Mouse (Mus musculus) intestine, embryonic 15.5 days (tissue): ENCODE results near the gene Fgf13. TPM values are rescaled to one million over a fixed set of nuclear protein-coding genes. Genes with fewer than 3 reads are reported as not detected.

Experiments used
- ATAC-seq: fragments of 200-750 bp; cut with Nextera tagmentation; 2 replicates; pipeline ENCODE4 v1.8.0; 2017; ENCODE audit warnings: moderate TSS enrichment, moderate library complexity
- H3K27ac ChIP-seq: fragments of 300-500 bp; sonication (generic); 2 replicates; pipeline ENCODE4 v1.5.1; 2015; ENCODE audit warnings: mild to moderate bottlenecking, inconsistent platforms
- H3K27me3 ChIP-seq: fragments of 300-500 bp; sonication (generic); replicated peaks from 2 replicates; pipeline ENCODE4 v1.6.1; 2015; ENCODE audit warnings: inconsistent platforms
- H3K36me3 ChIP-seq: fragments of 300-500 bp; sonication (generic); 2 replicates; pipeline ENCODE4 v1.6.1; 2015; ENCODE audit warnings: inconsistent platforms
- H3K4me1 ChIP-seq: fragments of 300-500 bp; sonication (generic); replicated peaks from 2 replicates; pipeline ENCODE4 v1.6.1; 2015; ENCODE audit warnings: inconsistent platforms
- H3K4me2 ChIP-seq: fragments of 300-500 bp; sonication (generic); replicated peaks from 2 replicates; pipeline ENCODE4 v1.6.1; 2015; ENCODE audit warnings: mild to moderate bottlenecking, inconsistent platforms
- H3K4me3 ChIP-seq: fragments of 300-500 bp; sonication (generic); replicated peaks from 2 replicates; pipeline ENCODE4 v1.5.1; 2015; ENCODE audit warnings: inconsistent platforms
- H3K9ac ChIP-seq: fragments of 300-500 bp; sonication (generic); 2 replicates; pipeline ENCODE4 v1.6.1; 2015; ENCODE audit warnings: inconsistent platforms
- H3K9me3 ChIP-seq: fragments of 300-500 bp; sonication (generic); 2 replicates; pipeline ENCODE4 v1.6.1; 2016; ENCODE audit warnings: inconsistent platforms
- WGBS: fragments of 180-500 bp; shearing (Covaris S2); methylation state at CpG from one replicate; pipeline ENCODE4 v1.1.7; 2015; 5-methylcytosine and 5-hydroxymethylcytosine counted together
- polyA plus RNA-seq: library from polyadenylated mRNA; unstranded; fragments of >200 nt; fragmentation: Nextera tagmentation; extraction: Ambion mirVana; gene quantifications from 2 replicates; pipeline ENCODE4 v1.2.1, GENCODE M21; 2015

The Fgf13 gene
- polyA plus RNA-seq, 1 experiment from 2014 or later, result 30.8 TPM

- no peak overlapping the region for H3K4me2 ChIP-seq
- no peak overlapping the region for H3K9ac ChIP-seq
- H3K9me3 ChIP-seq, result no peaks in the 10 kb centered on the region
- H3K27ac ChIP-seq, result no peak overlapping the region
- WGBS, result 71% methylated on average over 2 of the region's 2 CpGs
- H3K27me3 ChIP-seq, result no peaks in the 10 kb centered on the region
- no peaks in the 10 kb centered on the region for H3K4me1 ChIP-seq
- H3K36me3 ChIP-seq, result no peaks in the 10 kb centered on the region
- ATAC-seq, result no peak
- H3K4me3 ChIP-seq, result no peak overlapping the region
Observed at GRCm38 (mm10) chrX:59402596-59403285, 165.1 kb downstream of the Fgf13 start.

- Histone ChIP-seq H3K9me3 (no peaks in the 10 kb centered on the region), H3K9ac (no peak overlapping the region), H3K27ac (no peak overlapping the region), H3K27me3 (no peaks in the 10 kb centered on the region), H3K4me3 (no peak overlapping the region), H3K36me3 (no peaks in the 10 kb centered on the region), H3K4me2 (no peak overlapping the region), H3K4me1 (no peaks in the 10 kb centered on the region)
- 84% methylated on average over 3 of the region's 3 CpGs for WGBS
- no peak for ATAC-seq
Observed at GRCm38 (mm10) chrX:59290916-59291411, 276.9 kb downstream of the Fgf13 start.

GRCm38 (mm10) chrX:59251576-59251975 lies 316.3 kb downstream of the Fgf13 start:
- no peaks in the 10 kb centered on the region for H3K36me3 ChIP-seq
- no peak overlapping the region for H3K9ac ChIP-seq
- no peaks in the 10 kb centered on the region for H3K4me1 ChIP-seq
- ATAC-seq, result no peak
- H3K4me3 ChIP-seq, result no peak overlapping the region
- H3K27ac ChIP-seq, result no peak overlapping the region
- H3K4me2 ChIP-seq, result no peak overlapping the region
- no peaks in the 10 kb centered on the region for H3K9me3 ChIP-seq
- no peaks in the 10 kb centered on the region for H3K27me3 ChIP-seq

- H3K4me3 ChIP-seq, result no peak overlapping the region
- no peak overlapping the region for H3K27ac ChIP-seq
- no peaks in the 10 kb centered on the region for H3K9me3 ChIP-seq
- no peak for ATAC-seq
- WGBS, result 69% methylated on average over 3 of the region's 3 CpGs
- H3K9ac ChIP-seq, result no peak overlapping the region
- H3K4me1 ChIP-seq, result no peaks in the 10 kb centered on the region
- H3K4me2 ChIP-seq, result no peak overlapping the region
- H3K27me3 ChIP-seq, result no peaks in the 10 kb centered on the region
- no peaks in the 10 kb centered on the region for H3K36me3 ChIP-seq
Observed at GRCm38 (mm10) chrX:59243752-59244151, 324.1 kb downstream of the Fgf13 start.

- WGBS, result 86% methylated on average over 3 of the region's 3 CpGs
- no peak for ATAC-seq
Observed at GRCm38 (mm10) chrX:59243176-59243575, 324.7 kb downstream of the Fgf13 start.

GRCm38 (mm10) chrX:59241460-59241747 lies 326.5 kb downstream of the Fgf13 start:
- H3K9ac ChIP-seq, result no peak overlapping the region
- H3K36me3 ChIP-seq, result no peaks in the 10 kb centered on the region
- ATAC-seq, result no peak
- H3K27ac ChIP-seq, result no peak overlapping the region
- H3K4me2 ChIP-seq, result no peak overlapping the region
- H3K27me3 ChIP-seq, result no peaks in the 10 kb centered on the region
- H3K9me3 ChIP-seq, result no peaks in the 10 kb centered on the region
- H3K4me1 ChIP-seq, result no peaks in the 10 kb centered on the region
- H3K4me3 ChIP-seq, result no peak overlapping the region

More at GRCm38 (mm10) chrX:59243176-59243575, 324.7 kb downstream of the Fgf13 start:
- Histone ChIP-seq H3K4me1 (no peaks in the 10 kb centered on the region), H3K4me3 (no peak overlapping the region), H3K4me2 (no peak overlapping the region), H3K27me3 (no peaks in the 10 kb centered on the region), H3K36me3 (no peaks in the 10 kb centered on the region), H3K9ac (no peak overlapping the region), H3K27ac (no peak overlapping the region), H3K9me3 (no peaks in the 10 kb centered on the region)

- no peaks in the 10 kb centered on the region for H3K9me3 ChIP-seq
- no peak overlapping the region for H3K4me3 ChIP-seq
- no peaks in the 10 kb centered on the region for H3K27me3 ChIP-seq
- no peaks in the 10 kb centered on the region for H3K36me3 ChIP-seq
- no peak overlapping the region for H3K9ac ChIP-seq
- WGBS, result 54% methylated on average over 2 of the region's 2 CpGs
- H3K4me2 ChIP-seq, result no peak overlapping the region
- H3K27ac ChIP-seq, result no peak overlapping the region
- H3K4me1 ChIP-seq, result no peaks in the 10 kb centered on the region
- ATAC-seq, result no peak
Observed at GRCm38 (mm10) chrX:59240683-59241459, 327.0 kb downstream of the Fgf13 start.

GRCm38 (mm10) chrX:59220675-59221074 lies 347.2 kb downstream of the Fgf13 start:
- Histone ChIP-seq H3K4me1 (no peaks in the 10 kb centered on the region), H3K4me3 (no peak overlapping the region), H3K27me3 (no peaks in the 10 kb centered on the region), H3K27ac (no peak overlapping the region), H3K9ac (no peak overlapping the region), H3K4me2 (no peak overlapping the region), H3K9me3 (no peaks in the 10 kb centered on the region), H3K36me3 (no peaks in the 10 kb centered on the region)
- no peak for ATAC-seq
- WGBS, result 50% methylated on average over 3 of the region's 3 CpGs

GRCm38 (mm10) chrX:59201146-59201545 lies 366.7 kb downstream of the Fgf13 start:
- Histone ChIP-seq H3K4me3 (no peak overlapping the region), H3K4me1 (no peaks in the 10 kb centered on the region), H3K4me2 (no peak overlapping the region), H3K27ac (no peak overlapping the region), H3K9me3 (no peaks in the 10 kb centered on the region), H3K9ac (no peak overlapping the region), H3K36me3 (no peaks in the 10 kb centered on the region), H3K27me3 (no peaks in the 10 kb centered on the region)
- ATAC-seq, result no peak

GRCm38 (mm10) chrX:59194149-59194548 lies 373.7 kb downstream of the Fgf13 start:
- Histone ChIP-seq H3K27me3 (no peaks in the 10 kb centered on the region), H3K4me2 (no peak overlapping the region), H3K4me1 (no peaks in the 10 kb centered on the region), H3K4me3 (no peak overlapping the region), H3K36me3 (no peaks in the 10 kb centered on the region), H3K9me3 (no peaks in the 10 kb centered on the region), H3K27ac (no peak overlapping the region), H3K9ac (no peak overlapping the region)
- no peak for ATAC-seq
- 72% methylated on average over 4 of the region's 4 CpGs for WGBS

GRCm38 (mm10) chrX:59186922-59187321 lies 380.9 kb downstream of the Fgf13 start:
- Histone ChIP-seq H3K4me3 (no peak overlapping the region), H3K4me1 (no peaks in the 10 kb centered on the region), H3K27ac (no peak overlapping the region), H3K4me2 (no peak overlapping the region), H3K9ac (no peak overlapping the region), H3K36me3 (no peaks in the 10 kb centered on the region), H3K9me3 (no peaks in the 10 kb centered on the region), H3K27me3 (no peaks in the 10 kb centered on the region)
- 78% methylated on average over 4 of the region's 4 CpGs for WGBS
- no peak for ATAC-seq

- Histone ChIP-seq H3K9me3 (no peaks in the 10 kb centered on the region), H3K4me1 (no peaks in the 10 kb centered on the region), H3K36me3 (no peaks in the 10 kb centered on the region), H3K27ac (no peak overlapping the region), H3K4me3 (no peak overlapping the region), H3K4me2 (no peak overlapping the region), H3K27me3 (no peaks in the 10 kb centered on the region), H3K9ac (no peak overlapping the region)
- ATAC-seq, result no peak
- 67% methylated on average over 4 of the region's 4 CpGs for WGBS
Observed at GRCm38 (mm10) chrX:59182323-59182722, 385.5 kb downstream of the Fgf13 start.

- Histone ChIP-seq H3K4me3 (no peak overlapping the region), H3K4me2 (no peak overlapping the region), H3K27ac (no peak overlapping the region), H3K36me3 (no peaks in the 10 kb centered on the region), H3K9ac (no peak overlapping the region), H3K4me1 (no peaks in the 10 kb centered on the region), H3K9me3 (no peaks in the 10 kb centered on the region), H3K27me3 (no peaks in the 10 kb centered on the region)
- ATAC-seq, result no peak
- 73% methylated on average over 4 of the region's 4 CpGs for WGBS
Observed at GRCm38 (mm10) chrX:59179627-59180026, 388.2 kb downstream of the Fgf13 start.
